Mouse (Mus musculus) left cerebral cortex, adult 2 months (tissue): ENCODE data around the gene Gtf2h4. TPM values are rescaled to one million over a fixed set of nuclear protein-coding genes. Genes with fewer than 3 reads are reported as not detected.
A peak's percentile ranks its signal among the peaks of the same experiment; 100 is the strongest.

Experiments used
- DNase-seq, 2 experiments: peaks; one replicate each; pipeline ENCODE4 v3.0.0; 2021 to 2022; ENCODE audit warnings: low spot score in 2 of 2, mixed read lengths in 1 of 2; ENCODE audit errors: extremely low spot score in 1 of 2
- H3K27ac ChIP-seq: fragments of 200-600 bp; 2 replicates; pipeline ENCODE4 v1.8.1; 2022
- H3K4me3 ChIP-seq: fragments of 200-600 bp; 2 replicates; pipeline ENCODE4 v1.8.1; 2022
- CTCF ChIP-seq: fragments of 200-600 bp; IDR thresholded peaks from 2 replicates; pipeline ENCODE4 v1.8.1; 2022; ENCODE audit warnings: antibody characterized with exemption, mild to moderate bottlenecking, moderate library complexity
- intact Hi-C: fragments of 180-260 bp; cut with DNase I; formaldehyde crosslinking; loops from one replicate; pipeline ENCODE4 v1.15.1; 2025
- long read RNA-seq, 2 experiments: library from polyadenylated mRNA; stranded (forward); transcript quantifications; one replicate each; pipeline ENCODE4 v2.0.0; 2021; ENCODE audit warnings: borderline mapping rate in 2 of 2
- total RNA-seq, 2 experiments: library from RNA; stranded (reverse); gene quantifications; 2 replicates each; pipeline ENCODE4 v1.2.3; 2021

The Gtf2h4 gene
- 10 to 100 TPM; 34.5 to 35.9 TPM for total RNA-seq
- long read RNA-seq, experiment 1, transcript Gtf2h4-201 (14 exons, 1,679 nt), result major isoform, 8 of 8 reads
- long read RNA-seq, experiment 1, partial matches to known transcripts, result 0 of 8 reads
- long read RNA-seq, experiment 1, other reads (novel, unspliced or antisense), result 0 of 8 reads
- long read RNA-seq, experiment 2, transcript Gtf2h4-201 (14 exons, 1,679 nt), result major isoform, 9 of 11 reads
- long read RNA-seq, experiment 2, partial matches to known transcripts, result 1 of 11 reads
- long read RNA-seq, experiment 2, other reads (novel, unspliced or antisense), result 1 of 11 reads

GRCm38 (mm10) chr17:35673416-35674035, at the start of gene Gtf2h4:
TSS of gene Gtf2h4 (minus strand) at chr17:35673739.
- Histone ChIP-seq H3K27ac (peak within 1 kb of the TSS; percentile 62), H3K4me3 (peak within 1 kb of the TSS; percentile 62)
- intact Hi-C loops, result loop anchor here (2.0 kb wide), 1 partner anchor 21 kb away; no protein-coding TSS in a partner anchor

DNA sequence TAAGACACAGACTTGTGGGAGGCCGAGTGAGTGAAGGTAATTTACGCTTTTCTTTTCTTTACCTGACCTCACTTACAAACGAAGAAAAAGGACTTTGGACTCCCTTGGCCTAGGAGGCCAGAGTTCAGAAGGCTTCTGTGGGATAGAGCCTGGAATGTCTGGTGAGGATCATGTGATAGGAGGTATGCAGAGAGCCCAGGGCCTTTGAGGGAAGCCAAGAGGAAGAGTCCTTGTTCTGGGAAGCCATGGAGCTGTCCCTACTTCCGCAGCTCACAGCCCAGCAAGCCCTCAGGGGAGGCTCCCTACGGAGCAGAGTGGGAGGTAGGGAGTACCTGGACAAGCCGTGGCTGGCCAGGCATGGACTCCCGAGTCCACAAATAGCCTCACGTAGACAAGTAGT, 48.1 kb upstream of the Gtf2h4 start:
- intact Hi-C loops, result no loop called here
- H3K4me3 ChIP-seq, result no peak overlapping the region
- no peak for TF ChIP-seq CTCF
- H3K27ac ChIP-seq, result no peak overlapping the region
- no peak for DNase-seq

More at GRCm38 (mm10) chr17:35673416-35674035, at the start of gene Gtf2h4:
- no peak; the same call in none of the 2 replicates for TF ChIP-seq CTCF
- DNase-seq, result peak; percentile 83 to 88

DNA sequence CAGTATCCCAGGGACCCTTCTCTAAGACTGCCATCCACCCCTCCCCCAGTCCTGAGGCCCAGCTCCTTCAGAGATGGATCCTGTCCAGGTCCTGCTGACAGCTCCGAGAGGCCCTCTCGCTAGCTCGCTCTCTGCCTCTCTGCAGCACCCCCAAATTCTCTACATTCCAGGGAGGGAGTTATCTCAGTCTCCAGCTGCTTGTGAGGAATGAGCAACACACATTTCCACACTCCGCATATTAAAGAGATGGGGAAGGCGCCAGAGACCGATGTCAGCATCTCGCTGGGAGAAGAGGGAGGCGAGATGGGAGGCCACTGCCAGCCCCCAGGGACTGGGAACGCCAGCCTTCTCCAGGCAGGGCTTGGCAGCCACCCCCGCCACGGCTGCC, 46.8 kb upstream of the Gtf2h4 start:
- TF ChIP-seq CTCF, result no peak
- 0 out of 2 replicates have a peak overlapping the region, but pooled peaks have one; percentile 36 for H3K27ac ChIP-seq
- no peak overlapping the region for H3K4me3 ChIP-seq
- intact Hi-C loops, result no loop called here
- peak in 1 of 2 experiments; percentile 60 for DNase-seq

- Histone ChIP-seq H3K4me3 (no peak overlapping the region), H3K27ac (0 out of 2 replicates have a peak overlapping the region, but pooled peaks have one; percentile 36)
- no peak for DNase-seq
- intact Hi-C loops, result no loop called here
- peak; percentile 33 for TF ChIP-seq CTCF
Measured at GRCm38 (mm10) chr17:35719616-35720339, 46.2 kb upstream of the Gtf2h4 start.

DNA sequence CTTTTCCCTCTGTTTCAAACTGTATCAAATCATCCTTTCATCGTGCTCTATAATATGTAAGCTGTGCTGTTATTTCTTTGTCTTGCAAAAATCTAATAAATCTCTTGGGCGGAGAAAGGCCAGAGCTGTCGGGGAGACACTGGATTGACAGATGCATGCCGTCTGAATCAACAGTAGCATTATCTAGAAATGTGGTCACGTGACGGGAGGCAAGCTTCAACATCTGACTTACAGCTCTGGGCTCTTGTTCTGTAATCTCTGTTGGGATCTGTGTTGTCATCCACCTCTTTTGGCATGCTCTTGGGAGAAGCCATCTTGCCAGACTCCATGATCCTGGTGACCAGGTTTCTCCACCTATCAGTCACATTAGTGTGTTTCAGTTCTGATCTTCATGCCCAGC, 43.5 kb upstream of the Gtf2h4 start:
- TF ChIP-seq CTCF, result no peak
- no peak overlapping the region for H3K27ac ChIP-seq
- H3K4me3 ChIP-seq, result no peak overlapping the region
- DNase-seq, result no peak
- intact Hi-C loops, result no loop called here

GRCm38 (mm10) chr17:35716114-35716513, 42.6 kb upstream of the Gtf2h4 start:
- no peak for DNase-seq
- Histone ChIP-seq H3K27ac (no peak overlapping the region), H3K4me3 (no peak overlapping the region)
- no peak for TF ChIP-seq CTCF
- intact Hi-C loops, result no loop called here

DNA sequence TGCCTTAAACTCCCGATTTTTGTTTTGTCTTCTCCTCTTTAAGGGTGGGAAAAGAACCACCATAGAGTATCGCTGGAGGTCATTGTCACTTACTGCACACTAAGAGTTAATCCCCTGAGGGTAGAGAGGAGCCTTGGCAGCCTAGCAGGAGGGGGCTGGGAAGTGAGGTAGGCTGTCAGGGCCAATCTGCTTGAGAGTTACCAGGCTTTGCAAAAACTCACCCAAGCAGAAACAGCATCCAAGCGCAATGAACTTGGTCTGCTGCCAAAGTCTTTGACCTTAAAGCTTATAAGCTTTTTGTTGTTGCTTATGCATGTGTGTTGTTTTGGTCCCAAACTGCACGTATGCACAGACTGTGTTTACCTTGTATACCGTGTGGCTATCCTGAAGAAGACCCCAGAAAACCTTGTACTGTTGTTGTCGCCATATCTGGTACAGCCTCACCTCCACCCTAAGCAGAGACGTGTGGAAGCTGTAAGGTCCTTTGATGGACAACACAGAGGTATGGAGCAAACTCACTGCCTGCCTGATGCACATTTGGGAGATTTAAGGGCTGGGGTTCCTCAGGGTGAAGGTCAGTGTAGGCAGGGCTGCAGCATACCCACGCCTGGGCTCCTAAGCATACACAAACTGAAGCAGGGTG, 37.3 kb upstream of the Gtf2h4 start:
- intact Hi-C loops, result no loop called here
- TF ChIP-seq CTCF, result no peak
- Histone ChIP-seq H3K27ac (no peak overlapping the region), H3K4me3 (no peak overlapping the region)
- no peak for DNase-seq

DNA sequence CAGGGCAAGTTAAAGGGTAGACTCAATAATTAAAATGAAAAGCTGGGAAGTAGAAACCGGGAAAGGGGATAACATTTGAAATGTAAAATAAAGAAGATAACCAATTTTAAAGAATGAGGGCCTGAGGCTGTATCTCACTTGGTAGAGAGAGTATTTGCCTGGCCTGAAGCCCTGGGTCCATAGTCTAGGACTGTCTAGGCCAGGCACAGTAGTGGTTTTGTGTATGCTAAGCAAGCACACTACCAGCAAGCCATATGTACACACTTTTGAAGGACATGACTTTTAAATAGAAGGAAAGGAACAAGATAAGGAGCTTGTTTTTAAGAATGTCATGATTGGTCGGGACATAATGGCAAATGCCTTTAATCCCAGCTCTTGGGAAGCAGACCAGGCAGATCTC, 35.1 kb upstream of the Gtf2h4 start:
- H3K27ac ChIP-seq, result no peak overlapping the region
- TF ChIP-seq CTCF, result no peak
- intact Hi-C loops, result no loop called here
- no peak overlapping the region for H3K4me3 ChIP-seq
- DNase-seq, result no peak

- no peak for TF ChIP-seq CTCF
- H3K27ac ChIP-seq, result no peak overlapping the region
- intact Hi-C loops, result loop anchor here (2.0 kb wide), 1 partner anchor 17 kb away; no protein-coding TSS in a partner anchor
- H3K4me3 ChIP-seq, result no peak overlapping the region
- no peak for DNase-seq
Measured at GRCm38 (mm10) chr17:35707929-35708328, 34.4 kb upstream of the Gtf2h4 start.

GRCm38 (mm10) chr17:35705836-35706235, 32.3 kb upstream of the Gtf2h4 start:
- peak; percentile 58 for TF ChIP-seq CTCF
- no peak for DNase-seq
- Histone ChIP-seq H3K4me3 (no peak overlapping the region), H3K27ac (no peak overlapping the region)
- intact Hi-C loops, result loop anchor here (2.0 kb wide), 1 partner anchor 19 kb away; no protein-coding TSS in a partner anchor

DNA sequence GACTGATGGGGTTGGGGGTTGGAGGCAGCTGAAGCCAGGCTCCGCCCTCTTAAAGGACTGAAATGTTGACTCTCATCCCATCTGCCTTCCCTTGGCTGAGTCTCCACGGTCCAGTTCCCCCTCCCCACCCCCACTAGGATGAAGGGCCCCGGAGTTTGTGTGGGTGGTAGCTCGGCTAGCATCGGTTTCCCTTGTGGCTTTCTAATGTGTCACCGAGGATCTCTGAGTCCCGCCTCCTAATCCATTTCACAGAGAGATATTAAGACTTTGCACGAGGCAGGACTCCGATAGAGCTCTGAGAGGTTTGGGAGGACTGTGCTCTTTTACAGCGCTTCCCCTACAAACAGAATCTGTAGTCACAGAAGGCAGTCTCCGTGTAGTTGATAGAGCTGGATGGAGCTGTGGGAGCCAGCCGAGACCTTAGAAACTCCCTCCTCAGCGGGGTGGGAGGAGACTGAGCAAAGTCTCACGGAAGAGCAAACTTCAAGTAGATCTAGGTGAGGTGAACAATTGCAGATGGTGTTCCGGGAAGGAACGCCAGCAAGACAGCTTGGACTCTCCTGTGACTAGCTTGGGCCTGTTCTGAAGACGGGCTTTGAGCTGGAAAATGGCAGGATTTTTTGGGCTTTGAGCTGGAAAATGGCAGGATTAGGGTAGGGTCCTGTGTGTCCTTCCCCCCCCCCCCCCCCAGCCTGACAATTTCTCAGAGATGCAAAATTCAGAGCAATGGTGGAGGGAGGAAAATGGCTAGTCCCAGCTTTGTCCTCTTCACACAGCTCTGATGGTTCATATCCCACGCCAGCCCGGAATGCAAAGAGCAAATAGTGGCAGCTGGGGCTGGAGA, 31.3 kb upstream of the Gtf2h4 start, which contains the start of gene Ddr1:
Ddr1 (minus strand) TSS at position 1 of the 844 bp plus-strand sequence.
- peak within 1 kb of the TSS; percentile 38 for H3K4me3 ChIP-seq
- peak; percentile 46 to 48 for DNase-seq
- intact Hi-C loops, result loop anchor here (5.0 kb wide), 1 partner anchor 463 kb away; the partner anchor contains the start of gene Ddx39b
- no peak for TF ChIP-seq CTCF
- peak within 1 kb of the TSS; percentile 87 for H3K27ac ChIP-seq
